In genomic region chr7:114020704-114021093, GRCm38 (mm10) we compare ENCODE assay signal across 7 mouse cellular contexts.
DNase-seq lines count a peak whose midpoint lies in the region; ATAC-seq and TF ChIP-seq lines count a peak whose summit lies in the region.

No protein-coding gene starts in this region.

- H3K4me2 ChIP-seq in midbrain, embryonic 12.5 days (replicated peaks): peak overlapping the region; percentile 64

- WGBS in limb, embryonic 10.5 days: 3% methylated on average over 11 of the region's 11 CpGs
- WGBS in midbrain, embryonic 12.5 days: 1% methylated on average over 11 of the region's 11 CpGs
- under 1% methylated on average over 11 of the region's 11 CpGs for WGBS in small intestine, adult 2 months

- TF ChIP-seq CTCF in small intestine, adult 2 months (IDR thresholded peaks at IDR 0.05; ENCODE audit: extremely low read depth, insufficient read length, insufficient replicate concordance, low read depth, low read length): peak; percentile 97; the same call in 1 of the 2 replicates

- peak; percentile 58; the same call in 1 of the 2 replicates for ATAC-seq in midbrain, embryonic 12.5 days (ENCODE audit: low FRiP score, low read depth)

- peak overlapping the region; percentile 41 for H3K9ac ChIP-seq in midbrain, embryonic 12.5 days (replicated peaks)

- H3K9me3 ChIP-seq in limb, embryonic 10.5 days (replicated peaks): no peaks in the 10 kb centered on the region
- H3K9me3 ChIP-seq in midbrain, embryonic 12.5 days: no peaks in the 10 kb centered on the region

- no peaks in the 10 kb centered on the region for H3K36me3 ChIP-seq in limb, embryonic 10.5 days
- no peaks in the 10 kb centered on the region for H3K36me3 ChIP-seq in midbrain, embryonic 12.5 days
- no peaks in the 10 kb centered on the region for H3K36me3 ChIP-seq in small intestine, adult 2 months (ENCODE audit: control insufficient read depth, insufficient read depth, low read length)

- 0 out of 2 replicates have a peak overlapping the region, but pooled peaks have one; percentile 26 for H3K27ac ChIP-seq in limb, embryonic 10.5 days
- H3K27ac ChIP-seq in midbrain, embryonic 12.5 days (replicated peaks): no peak overlapping the region
- H3K27ac ChIP-seq in small intestine, adult 2 months (ENCODE audit: insufficient read depth, low read depth, low read length): no peak overlapping the region

- H3K27me3 ChIP-seq in limb, embryonic 10.5 days (ENCODE audit: low read depth, poor library complexity, severe bottlenecking): no peaks in the 10 kb centered on the region
- H3K27me3 ChIP-seq in midbrain, embryonic 12.5 days: peaks cover 8% of the 10 kb centered on the region; the same call in 1 of the 2 replicates
- H3K27me3 ChIP-seq in small intestine, adult 2 months (ENCODE audit: control insufficient read depth, insufficient read depth, low read length): no peaks in the 10 kb centered on the region

- peak; percentile 73 for DNase-seq in adrenal gland, postnatal 25 days
- peak; percentile 84 for DNase-seq in embryo, embryonic 9.5 days (ENCODE audit: extremely low spot score)
- peak; percentile 52 to 69 for DNase-seq in gastrocnemius, postnatal 4 days (ENCODE audit: low spot score in 2 of 2)
- DNase-seq in kidney, adult 11 months: peak; percentile 53
- peak; percentile 86 for DNase-seq in limb, embryonic 10.5 days (ENCODE audit: low spot score)

- no peak for TF ChIP-seq POLR2A in small intestine, adult 2 months (IDR thresholded peaks at IDR 0.05; ENCODE audit: low read depth, low read length)

- peak overlapping the region; percentile 51 for H3K4me3 ChIP-seq in limb, embryonic 10.5 days
- H3K4me3 ChIP-seq in midbrain, embryonic 12.5 days: peak overlapping the region; percentile 40
- H3K4me3 ChIP-seq in small intestine, adult 2 months (ENCODE audit: low read depth, low read length): peak overlapping the region; percentile 69

- H3K4me1 ChIP-seq in limb, embryonic 10.5 days: 0 out of 2 replicates have a peak, but pooled peaks cover 2% of the 10 kb centered on the region
- peaks cover 6% of the 10 kb centered on the region; the same call in 1 of the 2 replicates for H3K4me1 ChIP-seq in midbrain, embryonic 12.5 days
- peaks cover 2% of the 10 kb centered on the region; the same call in 1 of the 2 replicates for H3K4me1 ChIP-seq in small intestine, adult 2 months (ENCODE audit: control insufficient read depth, insufficient read depth, insufficient read length, low read length)
